Mouse (Mus musculus): ENCODE data around the gene Stra6.

Stra6 gene

DNA sequence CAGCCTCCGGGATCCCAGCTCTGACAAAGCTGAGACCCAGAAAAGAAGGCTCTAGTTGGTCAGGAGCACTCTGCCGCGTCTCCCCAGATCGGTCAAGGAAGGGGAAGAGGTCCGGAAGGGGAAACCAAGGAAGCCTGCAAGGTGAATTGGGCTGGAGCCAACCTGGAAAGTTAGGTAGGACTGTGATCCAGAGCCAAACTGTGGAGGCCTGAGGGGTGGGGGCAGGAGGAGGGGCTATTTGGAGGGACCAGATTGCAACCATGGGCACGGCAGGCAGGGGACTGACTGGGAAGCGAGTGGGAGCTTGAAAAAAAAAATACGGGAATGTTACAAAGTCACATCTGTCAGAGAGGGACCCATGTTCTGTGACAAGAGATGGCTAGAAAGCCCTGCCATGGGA lies 65.9 kb downstream of the Stra6 start:
- in situ Hi-C loops (cut with MboI) = no loop called here

DNA sequence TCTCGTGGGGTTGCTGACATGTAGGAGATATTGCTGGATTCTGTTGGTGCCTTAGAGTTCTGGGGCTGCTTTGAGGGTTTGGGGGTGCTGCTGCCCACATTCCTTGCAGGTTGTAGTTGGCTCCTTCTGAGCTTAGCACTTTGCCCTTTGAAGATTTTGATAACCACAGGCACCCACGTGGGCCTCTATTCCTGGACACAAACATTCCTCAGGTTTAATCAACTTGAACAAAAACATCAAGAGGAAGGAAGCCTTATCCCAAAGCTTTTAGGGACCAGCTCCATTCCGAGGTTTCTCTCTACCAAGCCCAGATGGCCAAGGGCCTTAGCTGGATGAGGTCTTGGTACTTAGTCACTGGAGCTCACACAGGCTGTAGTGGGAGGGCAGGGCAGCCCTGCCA lies 67.3 kb downstream of the Stra6 start:
- in situ Hi-C loops (cut with MboI) = no loop called here

DNA sequence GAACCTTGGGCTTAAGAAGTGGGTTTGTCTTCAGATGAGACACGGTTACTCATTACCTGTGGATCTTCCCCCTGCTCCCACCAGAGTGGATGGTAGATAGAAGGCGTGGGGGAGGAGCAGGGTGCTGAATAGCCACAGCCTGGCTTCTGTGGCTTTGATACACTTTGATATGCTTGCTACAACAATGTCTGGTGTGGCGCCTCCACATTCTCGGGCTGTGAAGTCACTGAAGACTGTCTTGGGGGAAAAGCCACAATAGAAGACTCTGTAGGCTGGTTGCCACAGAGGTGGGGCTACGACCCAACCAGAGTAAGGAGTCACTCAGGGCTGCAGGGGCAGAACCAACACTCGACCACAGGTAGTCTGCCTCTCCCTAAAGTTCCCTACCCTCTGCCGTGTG lies 68.1 kb downstream of the Stra6 start:
- in situ Hi-C loops (cut with MboI) = no loop called here

DNA sequence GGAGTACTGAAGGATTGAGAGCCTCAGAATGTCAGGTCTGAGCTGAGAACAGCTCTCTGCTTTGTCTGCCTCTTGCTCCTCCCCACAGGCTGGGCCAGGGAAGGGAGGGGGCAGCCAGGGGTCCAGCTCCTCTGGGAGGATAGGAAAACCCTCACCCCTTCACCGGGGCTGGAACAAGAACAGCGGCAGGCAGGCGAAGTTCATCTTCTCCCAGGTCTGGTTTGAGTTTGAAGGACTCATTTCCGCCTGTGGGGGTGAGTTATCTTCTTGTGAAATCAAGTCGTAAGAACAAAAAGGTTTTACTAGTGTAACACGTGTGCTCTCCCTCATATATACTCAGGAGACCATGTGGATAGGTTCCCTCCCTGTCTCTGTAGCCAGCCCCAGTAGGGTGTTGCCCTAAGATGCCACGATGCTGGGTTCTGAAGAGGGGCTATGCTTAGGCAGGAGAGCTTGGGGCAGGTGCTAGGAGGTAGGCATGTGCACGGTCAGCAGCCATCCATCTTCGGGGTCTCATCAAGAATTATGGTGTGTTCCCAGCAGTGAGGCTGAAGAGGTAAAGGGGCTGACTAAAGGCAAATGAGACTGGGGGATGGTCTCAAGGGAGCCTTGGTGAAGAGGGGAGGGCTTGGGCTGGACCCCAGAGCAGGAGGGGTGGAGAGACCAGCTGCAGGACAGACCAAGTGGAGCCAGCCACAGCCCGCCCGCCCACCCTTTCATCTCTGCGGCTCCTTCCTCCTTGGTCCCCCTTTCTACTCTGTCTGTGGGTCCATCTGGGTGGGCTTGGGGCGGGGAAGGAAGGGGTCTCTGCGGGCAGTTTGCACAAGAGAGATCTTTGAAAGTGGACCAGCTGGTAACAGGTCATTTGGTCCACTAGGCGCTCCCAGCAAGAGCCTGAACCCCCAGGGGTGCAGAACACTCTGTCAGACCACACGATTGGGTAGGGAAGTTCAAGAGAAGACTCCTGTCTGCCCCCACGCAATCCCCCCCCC lies 70.6 kb downstream of the Stra6 start:
- in situ Hi-C loops (cut with MboI) = no loop called here

DNA sequence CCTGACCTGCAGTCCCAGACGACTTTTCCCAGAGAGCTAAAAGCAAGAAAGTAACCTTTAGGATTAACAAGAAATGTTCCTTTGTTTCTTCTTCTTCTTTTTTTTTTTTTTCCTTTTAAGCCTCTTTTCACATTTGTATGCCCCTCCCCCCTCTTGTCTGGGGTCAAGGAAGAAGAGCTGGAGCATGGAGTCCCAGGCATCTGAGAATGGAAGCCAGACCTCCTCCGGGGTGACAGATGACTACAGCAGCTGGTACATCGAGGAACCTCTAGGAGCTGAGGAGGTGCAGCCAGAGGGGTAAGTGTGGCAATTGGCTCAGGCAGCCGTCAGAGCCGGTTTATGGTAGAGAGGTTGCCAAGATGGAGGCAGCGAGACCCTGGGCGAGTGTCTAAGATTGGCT lies 71.3 kb downstream of the Stra6 start:
- in situ Hi-C loops (cut with MboI) = no loop called here

DNA sequence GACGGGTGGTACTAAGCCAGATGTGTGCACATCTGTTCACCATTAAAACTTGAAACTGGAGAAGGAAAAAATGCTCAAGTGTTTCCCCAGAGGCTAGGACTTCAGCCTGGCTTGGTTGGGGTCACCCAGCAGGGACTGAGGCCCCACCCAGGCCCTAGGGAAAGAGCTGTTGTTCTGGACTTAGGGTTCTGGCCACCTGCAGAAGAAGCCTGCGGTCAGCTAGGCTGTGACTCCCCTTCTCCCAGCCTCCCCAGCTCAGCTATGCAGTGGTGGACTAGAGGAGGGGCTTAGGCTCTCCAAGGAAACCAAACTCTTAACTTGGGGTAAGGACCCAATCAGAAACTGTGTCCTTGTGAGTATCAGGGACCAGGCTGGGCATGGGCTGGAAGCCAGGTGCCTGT lies 72.3 kb downstream of the Stra6 start:
- in situ Hi-C loops (cut with MboI) = no loop called here

DNA sequence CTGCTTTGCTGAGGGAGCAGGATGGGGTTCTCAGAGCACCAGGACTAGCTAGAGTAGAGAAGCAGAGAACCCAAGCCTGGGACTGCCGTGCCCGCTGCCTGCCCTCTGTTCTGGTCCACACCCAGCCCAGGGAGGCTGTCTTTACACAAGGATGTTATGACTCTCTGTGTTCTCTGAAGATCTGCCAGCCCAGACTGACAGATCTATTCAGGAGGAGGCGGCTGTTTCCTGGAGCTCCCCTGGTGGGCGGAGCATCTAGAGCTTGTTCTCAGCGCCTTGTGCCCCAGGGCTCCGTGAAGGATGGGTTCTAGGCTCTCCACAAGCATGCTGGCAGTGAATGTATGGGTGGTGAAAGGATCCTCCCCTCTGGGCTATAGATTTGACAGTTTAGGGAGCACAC lies 76.4 kb downstream of the Stra6 start:
- in situ Hi-C loops (cut with MboI) = no loop called here

DNA sequence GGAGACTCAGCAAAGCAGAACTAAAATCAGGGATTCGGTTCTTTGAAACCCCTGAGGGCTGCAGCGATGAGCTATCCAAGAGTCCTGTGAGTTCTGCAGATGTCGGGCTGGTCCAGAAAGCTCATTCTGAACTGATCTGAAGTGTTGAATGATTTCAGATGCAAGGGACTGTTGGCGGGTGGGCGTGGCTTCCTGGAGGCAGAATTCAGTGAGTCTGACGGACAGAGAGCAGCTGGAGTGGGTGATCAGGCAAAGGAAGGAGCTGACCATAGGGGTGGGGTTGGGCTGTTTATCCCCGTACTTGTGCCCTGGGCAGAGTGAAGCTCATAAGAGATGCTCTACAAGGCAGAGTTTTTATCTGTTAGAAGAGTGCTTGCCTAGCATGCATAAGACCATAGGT lies 79.8 kb downstream of the Stra6 start:
- in situ Hi-C loops (cut with MboI) = no loop called here

DNA sequence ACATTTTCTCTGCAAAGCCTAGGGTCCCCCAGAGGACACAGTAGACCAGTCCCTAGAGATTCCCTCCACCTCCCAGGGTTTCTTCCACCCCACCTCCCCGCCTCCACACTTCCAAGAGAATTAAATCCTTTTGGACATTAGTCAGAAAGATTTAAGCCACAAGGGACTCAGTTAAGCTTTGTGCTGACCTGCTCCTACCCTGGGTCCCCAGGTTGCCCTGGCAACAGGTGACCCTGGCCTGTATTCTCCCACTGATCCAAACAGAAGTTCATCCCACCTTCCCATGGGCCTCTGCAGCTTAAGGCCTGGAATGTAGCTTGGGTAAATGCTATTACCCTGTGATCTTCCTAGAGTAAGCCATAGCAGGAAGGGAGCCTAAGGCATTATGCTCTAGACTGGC lies 81.1 kb downstream of the Stra6 start:
- in situ Hi-C loops (cut with MboI) = no loop called here

DNA sequence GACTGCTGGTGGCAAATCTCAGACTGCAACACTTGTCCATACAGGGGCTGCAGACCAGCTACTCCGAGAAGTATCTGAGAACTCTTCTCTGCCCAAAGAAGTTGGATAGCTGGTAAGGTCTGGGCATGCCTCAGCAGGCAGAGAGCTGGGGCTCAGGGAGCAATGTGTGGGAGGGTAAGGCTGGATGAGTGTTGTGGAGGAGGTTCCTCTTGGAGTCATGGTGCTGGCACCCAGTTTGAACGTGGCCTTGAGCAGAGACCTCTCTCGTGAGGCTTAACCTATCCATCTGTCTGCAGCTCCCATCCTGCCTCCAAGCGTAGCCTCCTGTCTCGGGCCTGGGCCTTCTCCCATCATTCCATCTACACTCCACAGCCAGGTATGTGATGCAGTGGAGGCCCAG lies 81.8 kb downstream of the Stra6 start:
- in situ Hi-C loops (cut with MboI) = no loop called here

DNA sequence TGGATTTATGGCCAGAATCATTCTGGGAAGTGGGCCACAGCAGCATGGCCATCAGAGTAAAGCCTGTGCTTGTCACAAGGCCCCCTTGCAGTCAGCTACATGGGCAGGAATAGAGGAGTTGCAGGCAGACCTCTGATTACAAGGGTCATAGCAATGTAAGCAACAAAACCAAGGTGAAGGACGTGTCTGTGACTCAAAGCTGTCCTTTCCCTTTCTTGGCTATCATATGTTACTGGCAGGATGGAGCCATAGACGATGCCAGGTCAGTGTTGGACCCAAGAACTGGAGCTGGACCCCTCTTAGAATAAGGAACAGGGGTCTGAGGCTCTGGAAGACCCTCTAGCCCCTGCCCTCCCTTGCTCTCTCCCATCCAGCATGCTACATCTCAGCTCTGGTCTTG lies 85.2 kb downstream of the Stra6 start:
- in situ Hi-C loops (cut with MboI) = no loop called here

DNA sequence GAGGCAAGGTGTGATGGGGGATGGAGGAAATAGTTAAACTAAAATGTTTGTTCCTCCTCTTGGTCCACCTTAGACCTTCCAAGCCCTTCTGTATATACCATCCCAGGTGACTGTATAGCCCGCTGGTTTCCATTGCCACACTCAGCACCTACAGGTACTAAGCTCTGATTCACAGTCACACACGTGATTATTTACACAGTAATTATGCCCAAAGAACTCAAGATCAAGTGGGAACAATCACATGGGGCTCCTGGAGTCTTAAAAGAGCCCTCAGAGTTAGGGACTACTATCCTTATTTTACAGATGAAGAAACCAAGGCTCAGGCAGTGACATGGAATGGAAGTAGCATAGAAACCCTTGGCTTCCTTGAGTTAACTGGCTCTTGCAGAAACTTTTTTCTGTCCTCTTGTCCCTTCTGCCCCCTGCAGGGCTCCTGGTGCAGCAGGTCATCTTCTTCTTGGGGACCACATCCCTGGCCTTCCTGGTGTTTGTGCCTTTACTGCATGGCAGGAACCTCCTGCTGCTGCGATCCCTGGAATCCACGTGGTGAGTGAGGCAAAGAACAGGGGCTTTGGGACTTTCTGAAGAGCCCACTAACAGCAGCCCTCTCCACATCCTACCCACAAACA lies 87.3 kb downstream of the Stra6 start:
- in situ Hi-C loops (cut with MboI) = no loop called here

DNA sequence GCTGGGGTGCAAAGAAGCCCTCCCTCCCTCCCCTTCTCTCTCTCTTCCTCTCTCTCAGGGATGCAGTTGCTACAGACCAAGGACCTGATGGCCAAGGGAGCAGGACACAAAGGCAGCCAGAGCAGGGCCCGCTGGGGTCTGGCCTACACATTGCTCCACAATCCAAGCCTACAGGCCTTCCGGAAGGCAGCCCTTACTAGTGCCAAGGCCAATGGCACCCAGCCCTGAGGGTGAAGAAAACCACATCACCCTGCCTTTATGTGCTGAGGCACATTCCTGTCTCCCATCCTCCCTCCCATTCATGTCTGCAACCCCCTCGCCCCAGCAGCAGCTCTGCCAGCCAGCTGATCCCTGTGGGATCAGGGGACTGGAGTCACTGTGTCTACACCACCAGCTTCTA lies 89.5 kb downstream of the Stra6 start:
- in situ Hi-C loops (cut with MboI) = no loop called here

DNA sequence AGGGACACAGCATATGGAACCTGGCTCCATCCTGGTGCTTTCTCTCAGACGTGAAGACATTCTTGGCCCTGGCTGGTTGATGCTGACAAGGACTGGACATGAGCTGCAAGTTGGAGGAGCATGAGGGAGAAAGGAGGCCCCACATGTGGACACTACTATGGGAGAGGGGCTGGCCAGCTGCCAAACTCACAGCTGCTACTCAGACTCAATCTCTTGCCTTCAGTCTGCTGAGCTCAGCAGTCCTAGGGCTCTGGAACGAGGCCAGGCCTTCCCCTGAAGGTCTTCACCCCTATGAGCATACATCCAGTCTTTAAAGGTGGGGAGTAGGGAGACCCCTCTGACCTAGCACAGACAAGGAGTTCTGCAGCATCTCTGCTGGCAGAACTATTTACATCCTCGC lies 91.8 kb downstream of the Stra6 start:
- in situ Hi-C loops (cut with MboI) = no loop called here

DNA sequence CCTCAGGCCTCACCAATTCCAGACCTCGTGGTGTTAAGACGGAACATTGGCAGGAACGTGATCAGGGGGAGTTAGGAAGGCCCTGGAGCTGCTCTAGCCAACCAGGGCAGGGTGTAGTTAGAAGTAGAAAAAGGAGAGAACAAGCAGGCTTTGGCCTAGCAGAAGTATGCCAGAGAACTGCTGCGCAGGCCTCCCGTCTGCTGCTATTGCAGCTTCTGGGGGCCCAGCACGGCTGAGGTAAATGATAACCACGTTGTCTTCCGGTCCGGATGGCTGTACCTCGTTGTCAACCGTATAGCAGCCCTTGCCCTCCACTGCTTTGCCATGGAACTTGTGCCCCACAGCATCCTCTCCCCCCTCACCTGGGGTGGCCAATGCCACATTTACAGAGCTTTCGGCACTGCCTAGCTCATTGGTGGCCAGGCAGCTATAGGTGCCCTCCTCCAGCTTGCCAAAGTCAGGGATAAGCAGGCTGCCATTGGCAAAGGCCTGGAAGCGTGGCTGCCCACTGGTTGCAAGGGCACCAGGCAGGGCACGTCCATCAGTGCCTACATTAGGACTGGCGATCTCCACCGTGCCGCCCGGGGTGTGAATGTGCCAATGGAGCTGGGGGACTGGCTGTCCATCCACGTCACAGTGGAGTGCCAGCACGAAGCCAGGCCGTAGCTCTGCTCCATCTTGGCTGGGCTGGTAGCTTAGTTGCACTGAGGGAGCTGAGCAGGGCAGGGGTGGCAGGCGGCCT lies 93.4 kb downstream of the Stra6 start:
- in situ Hi-C loops (cut with MboI) = no loop called here

DNA sequence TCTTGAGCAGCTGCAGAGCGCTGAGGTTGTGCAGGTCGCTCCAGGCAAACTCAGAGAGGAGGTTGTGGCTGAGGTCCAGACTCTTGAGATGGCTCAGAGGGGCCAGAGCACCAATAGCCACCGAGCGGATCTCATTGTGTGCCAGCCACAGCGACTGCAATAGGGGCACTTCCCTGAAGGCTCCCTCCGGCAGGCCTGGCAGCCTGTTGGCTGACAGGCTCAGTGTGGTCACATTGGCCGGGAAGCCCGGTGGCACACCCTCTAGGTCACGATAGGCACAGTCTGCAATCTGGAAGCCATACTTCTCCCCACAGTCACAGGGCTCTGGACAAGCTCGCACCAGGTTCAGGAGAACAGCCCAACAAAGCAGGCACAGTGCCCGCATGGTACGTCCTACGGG lies 94.2 kb downstream of the Stra6 start:
- in situ Hi-C loops (cut with MboI) = no loop called here

DNA sequence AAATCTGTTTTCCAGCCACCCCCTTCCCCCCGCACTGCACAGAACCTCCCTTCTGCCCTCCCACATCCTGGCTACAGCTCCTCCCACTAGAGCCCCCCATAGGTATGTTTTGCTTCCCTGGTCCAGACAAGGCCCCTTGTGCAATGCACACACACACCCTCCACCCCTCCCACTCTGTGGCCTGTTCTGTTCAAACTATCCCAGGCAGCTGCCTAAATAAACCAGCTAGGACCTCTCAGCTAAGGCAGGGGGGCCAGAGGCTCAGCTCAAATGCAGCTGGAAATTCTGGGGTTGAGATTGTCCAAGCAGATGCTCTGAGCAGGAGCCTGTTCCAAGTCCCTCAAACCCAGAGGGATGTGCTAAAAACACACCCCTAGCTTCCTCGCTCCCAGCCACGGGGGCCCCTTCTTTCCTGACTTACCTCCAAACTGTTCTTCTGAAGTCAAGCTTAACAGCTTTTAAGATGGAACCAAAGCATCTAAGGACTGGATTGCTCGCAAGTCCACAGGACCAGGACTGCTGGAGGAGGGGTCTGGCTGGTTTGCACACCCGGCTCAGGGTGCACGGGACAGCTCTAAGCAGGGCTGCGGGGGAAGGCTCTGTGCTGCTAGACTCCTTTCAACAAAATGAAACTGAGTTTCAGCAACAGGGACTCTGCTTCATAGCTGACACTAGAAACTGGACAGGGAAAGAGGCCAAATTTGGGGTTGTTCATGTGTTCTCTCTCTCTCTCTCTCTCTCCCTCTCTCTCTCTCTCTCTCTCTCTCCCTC lies 95.1 kb downstream of the Stra6 start:
- in situ Hi-C loops (cut with MboI) = no loop called here

DNA sequence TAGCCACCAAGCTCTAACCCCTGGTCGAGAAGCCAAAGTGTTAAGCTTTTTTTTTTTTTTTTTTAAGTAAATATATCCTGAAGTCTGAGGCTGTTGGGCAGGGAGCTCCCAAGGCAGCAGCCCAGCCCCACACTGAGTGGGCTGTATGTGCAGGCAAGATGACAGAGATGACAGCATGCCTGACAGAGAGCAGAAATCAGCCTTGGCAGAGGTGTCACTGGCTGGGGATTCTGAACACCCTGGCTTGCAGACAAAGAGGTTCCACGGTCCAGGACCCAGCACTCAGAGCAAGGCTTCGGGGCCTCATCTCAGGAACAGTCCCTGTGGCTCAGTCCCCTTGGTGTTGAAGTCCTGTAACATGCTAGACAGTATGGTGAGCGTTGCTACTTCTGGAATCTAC lies 96.3 kb downstream of the Stra6 start:
- in situ Hi-C loops (cut with MboI) = no loop called here

DNA sequence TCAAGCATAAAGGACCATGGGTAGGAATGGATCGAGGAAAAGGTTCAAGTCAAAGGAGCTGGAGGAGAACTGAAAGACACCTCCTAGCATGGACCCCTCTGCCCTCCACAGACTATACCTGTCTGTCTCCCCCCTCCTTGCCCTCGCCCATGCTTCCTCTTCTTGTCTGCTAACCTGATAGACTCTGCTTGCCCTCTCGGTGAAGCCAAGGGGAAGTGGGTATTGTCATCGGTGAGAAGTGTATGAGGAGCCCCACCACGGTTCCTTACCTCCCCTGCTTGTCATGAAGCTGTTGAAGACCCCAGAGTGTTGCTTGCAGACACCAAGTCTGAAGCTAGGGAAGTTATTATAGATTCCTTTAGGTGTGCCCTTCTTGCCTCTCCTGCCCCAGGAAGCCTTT lies 96.7 kb downstream of the Stra6 start:
- in situ Hi-C loops (cut with MboI) = no loop called here

DNA sequence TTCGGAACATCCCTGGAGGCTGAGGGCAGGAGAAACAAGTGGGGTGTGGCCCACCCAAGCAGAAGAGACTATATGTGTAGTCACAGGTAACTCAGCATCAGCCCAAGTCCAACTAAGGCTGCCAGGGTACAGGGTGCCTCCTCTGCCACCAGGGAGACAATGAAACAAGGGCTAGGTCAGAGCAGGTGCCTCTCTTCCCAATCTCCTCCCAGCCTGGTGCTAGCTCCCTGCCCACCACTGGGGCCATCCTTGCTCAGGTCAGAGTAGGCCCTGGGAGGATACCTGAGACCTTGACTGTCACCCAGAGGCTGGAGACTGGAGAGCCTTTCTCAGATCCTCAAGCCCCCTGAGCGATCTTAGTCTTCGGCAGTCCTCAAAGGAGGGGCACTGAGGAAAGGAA lies 98.6 kb downstream of the Stra6 start:
- in situ Hi-C loops (cut with MboI) = no loop called here

DNA sequence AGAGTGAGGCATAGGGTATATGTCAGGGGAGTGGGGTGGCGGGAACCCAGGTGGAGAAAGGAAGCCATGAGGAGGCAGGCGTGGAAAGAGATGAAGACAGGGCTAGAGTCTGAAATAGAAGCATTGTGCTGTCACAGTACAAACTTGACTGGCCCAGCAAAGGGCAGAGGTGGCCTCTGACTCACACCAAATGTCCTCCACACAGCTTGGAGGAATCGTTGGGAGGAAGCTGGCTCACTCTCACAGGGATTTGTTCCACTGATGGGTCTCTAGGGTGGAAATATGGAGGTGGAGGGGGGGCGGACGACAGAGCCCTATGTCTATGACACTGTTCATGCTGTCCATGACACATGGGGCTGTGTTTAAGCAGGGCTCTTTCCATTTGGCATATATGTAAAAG lies 99.6 kb downstream of the Stra6 start:
- in situ Hi-C loops (cut with MboI) = no loop called here

DNA sequence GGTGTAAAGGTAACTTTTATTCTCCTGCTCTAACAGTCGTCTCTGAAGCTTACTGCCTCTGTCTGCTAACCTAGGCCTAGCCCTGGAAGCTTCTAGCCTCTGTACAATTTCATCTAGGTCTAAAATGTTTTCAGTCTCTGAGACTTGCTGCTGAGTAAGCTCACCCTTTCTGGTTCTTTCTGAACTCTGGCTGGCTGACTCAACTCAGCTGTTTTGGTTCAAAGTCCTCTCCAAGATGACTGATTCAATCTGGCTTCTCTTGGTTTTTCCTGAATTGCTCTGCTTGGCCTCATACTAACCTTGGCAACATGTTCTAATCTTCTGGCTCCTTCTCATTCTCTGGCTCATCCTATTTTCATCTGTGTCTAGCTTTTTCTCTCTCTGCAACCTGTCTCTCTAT lies 102.2 kb downstream of the Stra6 start:
- in situ Hi-C loops (cut with MboI) = no loop called here
